Mouse (Mus musculus) heart, embryonic 15.5 days (tissue): Measurements from ENCODE around the gene Rbm33. TPM values are rescaled to one million over a fixed set of nuclear protein-coding genes. Genes with fewer than 3 reads are reported as not detected.

ENCODE experiments used
- ATAC-seq: fragments of 200-750 bp; cut with Nextera tagmentation; replicated peaks from 2 replicates; pipeline ENCODE4 v1.8.0; 2017; ENCODE audit warnings: low read depth, moderate TSS enrichment; ENCODE audit not compliant: insufficient number of reproducible peaks, insufficient read depth, low FRiP score
- H3K27ac ChIP-seq: fragments of 300-500 bp; sonication (generic); 2 replicates; pipeline ENCODE4 v1.5.1; 2015; ENCODE audit warnings: mild to moderate bottlenecking, inconsistent platforms
- H3K27me3 ChIP-seq: fragments of 300-500 bp; sonication (generic); 2 replicates; pipeline ENCODE4 v1.6.1; 2015; ENCODE audit warnings: inconsistent platforms
- H3K36me3 ChIP-seq: fragments of 300-500 bp; sonication (generic); 2 replicates; pipeline ENCODE4 v1.6.1; 2015; ENCODE audit warnings: mild to moderate bottlenecking, inconsistent platforms
- H3K4me1 ChIP-seq: fragments of 300-500 bp; sonication (generic); replicated peaks from 2 replicates; pipeline ENCODE4 v1.6.1; 2015; ENCODE audit warnings: inconsistent platforms
- H3K4me2 ChIP-seq: fragments of 300-500 bp; sonication (generic); 2 replicates; pipeline ENCODE4 v1.6.1; 2015; ENCODE audit warnings: inconsistent platforms, mild to moderate bottlenecking, moderate library complexity
- H3K4me3 ChIP-seq: fragments of 300-500 bp; sonication (generic); 2 replicates; pipeline ENCODE4 v1.5.1; 2015; ENCODE audit warnings: mild to moderate bottlenecking, inconsistent platforms
- H3K9ac ChIP-seq: fragments of 300-500 bp; sonication (generic); 2 replicates; pipeline ENCODE4 v1.6.1; 2015; ENCODE audit warnings: mild to moderate bottlenecking, inconsistent platforms
- H3K9me3 ChIP-seq: fragments of 300-500 bp; sonication (generic); replicated peaks from 2 replicates; pipeline ENCODE4 v1.6.1; 2016; ENCODE audit warnings: inconsistent platforms
- WGBS: fragments of 180-500 bp; shearing (Covaris S2); methylation state at CpG from one replicate; pipeline ENCODE4 v1.1.7; 2015; ENCODE audit warnings: mixed read lengths; 5-methylcytosine and 5-hydroxymethylcytosine counted together
- polyA plus RNA-seq: library from polyadenylated mRNA; unstranded; fragments of >200 nt; fragmentation: Nextera tagmentation; extraction: Ambion mirVana; gene quantifications from 2 replicates; pipeline ENCODE4 v1.2.1, GENCODE M21; 2015

Rbm33 gene
- polyA plus RNA-seq, 1 experiment from 2014 or later: 9.3 TPM

GRCm38 (mm10) chr5:28329024-28329806 lies 12.3 kb downstream of the Rbm33 start:
- Histone ChIP-seq H3K4me2 (no peak overlapping the region), H3K36me3 (peaks cover 16% of the 10 kb centered on the region; the same call in 1 of the 2 replicates), H3K9ac (no peak overlapping the region), H3K4me1 (peaks cover 12% of the 10 kb centered on the region), H3K4me3 (no peak overlapping the region), H3K27ac (no peak overlapping the region), H3K9me3 (no peaks in the 10 kb centered on the region), H3K27me3 (no peaks in the 10 kb centered on the region)
- ATAC-seq: no peak
- WGBS: 78% methylated on average over 7 of the region's 7 CpGs

DNA sequence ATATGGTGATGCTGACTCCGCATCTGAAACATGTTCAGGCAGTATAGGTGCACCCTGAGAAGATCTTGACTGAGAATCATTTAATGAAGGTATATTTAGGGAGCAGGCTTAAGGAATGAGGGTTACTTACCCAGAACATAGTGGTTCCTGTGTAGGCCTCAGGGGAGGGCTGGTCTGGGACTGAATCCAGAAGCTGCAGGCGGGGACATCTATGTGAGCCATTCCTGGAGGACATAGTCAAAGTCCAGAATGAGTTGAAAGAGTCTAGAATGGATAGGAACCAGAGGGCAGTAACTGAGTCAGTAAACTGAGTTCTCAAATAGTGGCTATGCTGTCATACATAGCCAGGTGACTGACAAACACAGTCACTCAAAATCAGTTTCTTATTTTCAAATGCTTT lies 16.8 kb downstream of the Rbm33 start:
- no peak for ATAC-seq
- Histone ChIP-seq H3K27ac (no peak overlapping the region), H3K9me3 (no peaks in the 10 kb centered on the region), H3K36me3 (peaks cover 50% of the 10 kb centered on the region), H3K4me2 (no peak overlapping the region), H3K27me3 (no peaks in the 10 kb centered on the region), H3K4me1 (peaks cover 8% of the 10 kb centered on the region; the same call in 1 of the 2 replicates), H3K9ac (no peak overlapping the region), H3K4me3 (no peak overlapping the region)
- WGBS: 84% methylated on average over 2 of the region's 2 CpGs

- no peak overlapping the region for H3K27ac ChIP-seq
- no peak overlapping the region for H3K4me3 ChIP-seq
- H3K4me2 ChIP-seq: no peak overlapping the region
- no peak for ATAC-seq
- H3K27me3 ChIP-seq: no peaks in the 10 kb centered on the region
- no peaks in the 10 kb centered on the region for H3K4me1 ChIP-seq
- H3K9me3 ChIP-seq: no peaks in the 10 kb centered on the region
- peaks cover 42% of the 10 kb centered on the region for H3K36me3 ChIP-seq
- H3K9ac ChIP-seq: no peak overlapping the region
Observed at GRCm38 (mm10) chr5:28351857-28352513, 35.1 kb downstream of the Rbm33 start.

DNA sequence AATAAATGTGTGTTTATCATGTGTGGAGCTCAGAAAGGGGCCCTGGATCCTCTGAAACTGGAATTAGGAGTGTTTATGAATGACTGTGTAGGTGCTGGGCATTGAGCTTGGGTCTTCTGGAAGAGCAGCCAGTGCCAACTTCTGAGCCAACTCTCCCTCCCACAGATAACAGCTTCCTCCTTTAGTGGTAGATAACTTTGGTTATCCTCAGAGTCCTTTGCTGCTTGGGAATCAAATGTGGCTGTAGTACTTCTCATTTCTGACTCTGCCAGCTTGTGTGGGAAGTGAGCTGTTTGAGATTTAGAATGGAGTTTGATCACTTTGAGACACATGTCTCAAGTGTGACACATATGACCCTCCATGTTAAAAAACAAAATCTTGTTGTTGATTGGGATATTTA lies 38.7 kb downstream of the Rbm33 start:
- Histone ChIP-seq H3K4me1 (no peaks in the 10 kb centered on the region), H3K36me3 (peaks cover 50% of the 10 kb centered on the region), H3K27ac (no peak overlapping the region), H3K4me2 (no peak overlapping the region), H3K9ac (no peak overlapping the region), H3K4me3 (no peak overlapping the region), H3K9me3 (no peaks in the 10 kb centered on the region), H3K27me3 (no peaks in the 10 kb centered on the region)
- ATAC-seq: no peak

GRCm38 (mm10) chr5:28360745-28361144 lies 43.8 kb downstream of the Rbm33 start:
- H3K4me1 ChIP-seq: no peaks in the 10 kb centered on the region
- no peaks in the 10 kb centered on the region for H3K9me3 ChIP-seq
- H3K9ac ChIP-seq: no peak overlapping the region
- 93% methylated on average over 2 of the region's 2 CpGs for WGBS
- ATAC-seq: no peak
- H3K27ac ChIP-seq: no peak overlapping the region
- peaks cover 68% of the 10 kb centered on the region for H3K36me3 ChIP-seq
- H3K4me2 ChIP-seq: no peak overlapping the region
- H3K27me3 ChIP-seq: no peaks in the 10 kb centered on the region
- H3K4me3 ChIP-seq: no peak overlapping the region

DNA sequence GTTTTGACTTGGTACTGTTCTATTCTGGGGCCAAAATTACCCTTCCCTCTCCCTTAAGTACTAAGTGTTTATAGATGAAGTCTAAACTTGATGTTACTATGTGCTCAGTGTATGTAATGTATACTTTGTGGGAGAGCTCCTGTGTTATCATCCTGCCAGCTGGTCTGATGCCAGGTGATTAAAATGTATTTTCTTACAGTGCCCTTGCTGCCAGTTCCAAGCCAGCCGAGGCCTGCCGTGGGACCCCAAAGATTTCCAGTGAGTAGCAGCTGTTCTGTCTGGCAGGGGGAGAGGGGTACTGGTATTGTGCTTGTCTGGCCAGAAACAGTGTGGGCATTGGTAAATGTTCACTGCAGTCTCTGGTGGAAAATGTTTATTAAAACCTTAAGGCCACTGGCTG lies 51.1 kb downstream of the Rbm33 start:
- no peak for ATAC-seq
- Histone ChIP-seq H3K27ac (no peak overlapping the region), H3K9me3 (no peaks in the 10 kb centered on the region), H3K4me1 (no peaks in the 10 kb centered on the region; the same call in 1 of the 2 replicates), H3K4me2 (no peak overlapping the region), H3K27me3 (no peaks in the 10 kb centered on the region), H3K9ac (no peak overlapping the region), H3K36me3 (peaks cover 43% of the 10 kb centered on the region), H3K4me3 (no peak overlapping the region)
- WGBS: 69% methylated on average over 2 of the region's 2 CpGs

DNA sequence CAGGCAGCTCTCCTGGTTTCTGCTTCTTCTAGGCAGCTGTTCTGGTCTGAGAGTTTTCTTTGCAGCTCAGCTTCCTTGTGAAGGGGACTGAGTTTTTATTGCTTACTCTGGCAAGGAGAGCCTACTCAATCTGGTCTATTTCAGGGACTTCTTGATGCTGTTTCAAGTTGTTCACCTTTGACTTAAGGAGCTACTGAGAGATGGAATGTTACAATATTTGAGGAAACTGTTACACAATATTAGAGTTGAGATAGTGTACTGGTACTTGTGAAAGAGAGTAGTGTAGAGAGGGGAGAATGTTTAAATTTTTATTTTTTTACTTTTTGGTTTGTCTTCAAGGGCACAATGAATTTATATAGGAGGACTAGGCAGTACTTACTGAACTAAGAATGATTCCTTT lies 53.9 kb downstream of the Rbm33 start:
- Histone ChIP-seq H3K4me3 (no peak overlapping the region), H3K4me1 (no peaks in the 10 kb centered on the region; the same call in 1 of the 2 replicates), H3K27ac (no peak overlapping the region), H3K9ac (no peak overlapping the region), H3K9me3 (no peaks in the 10 kb centered on the region), H3K27me3 (no peaks in the 10 kb centered on the region), H3K36me3 (peaks cover 22% of the 10 kb centered on the region), H3K4me2 (no peak overlapping the region)
- no peak for ATAC-seq

DNA sequence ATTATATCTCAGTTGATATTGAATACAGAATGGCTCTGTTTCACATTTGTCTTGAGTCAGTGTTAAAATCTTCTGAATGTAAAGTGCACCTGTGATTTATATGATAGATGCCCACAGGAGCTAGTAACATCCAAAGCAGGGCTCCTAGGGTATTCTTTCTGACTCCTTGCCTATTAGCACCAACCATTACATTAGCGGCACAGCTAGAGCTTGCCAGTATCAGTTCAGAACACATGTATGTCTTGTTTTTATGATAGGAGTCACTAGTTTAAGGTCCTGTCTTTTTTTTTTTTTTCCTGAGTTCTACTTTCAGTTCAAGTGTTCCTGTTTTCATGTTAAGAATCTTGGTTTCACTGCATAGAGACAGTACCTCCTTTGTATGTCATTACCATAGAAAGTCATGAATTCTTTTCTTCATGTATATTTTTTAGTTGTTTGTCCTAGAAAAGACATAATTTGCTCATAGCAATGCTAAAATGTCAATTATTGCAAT lies 55.3 kb downstream of the Rbm33 start:
- Histone ChIP-seq H3K27me3 (no peaks in the 10 kb centered on the region), H3K4me3 (no peak overlapping the region), H3K36me3 (peaks cover 20% of the 10 kb centered on the region), H3K27ac (no peak overlapping the region), H3K9me3 (no peaks in the 10 kb centered on the region), H3K4me1 (no peaks in the 10 kb centered on the region; the same call in 1 of the 2 replicates), H3K4me2 (no peak overlapping the region), H3K9ac (no peak overlapping the region)
- WGBS: 90% methylated on average over 1 of the region's 1 CpGs
- no peak for ATAC-seq

- Histone ChIP-seq H3K4me3 (no peak overlapping the region), H3K9me3 (no peaks in the 10 kb centered on the region), H3K36me3 (peaks cover 13% of the 10 kb centered on the region; the same call in 1 of the 2 replicates), H3K27ac (no peak overlapping the region), H3K9ac (no peak overlapping the region), H3K4me1 (no peaks in the 10 kb centered on the region), H3K27me3 (no peaks in the 10 kb centered on the region), H3K4me2 (no peak overlapping the region)
- WGBS: 80% methylated on average over 2 of the region's 2 CpGs
- no peak for ATAC-seq
Observed at GRCm38 (mm10) chr5:28373498-28374427, 56.8 kb downstream of the Rbm33 start.

DNA sequence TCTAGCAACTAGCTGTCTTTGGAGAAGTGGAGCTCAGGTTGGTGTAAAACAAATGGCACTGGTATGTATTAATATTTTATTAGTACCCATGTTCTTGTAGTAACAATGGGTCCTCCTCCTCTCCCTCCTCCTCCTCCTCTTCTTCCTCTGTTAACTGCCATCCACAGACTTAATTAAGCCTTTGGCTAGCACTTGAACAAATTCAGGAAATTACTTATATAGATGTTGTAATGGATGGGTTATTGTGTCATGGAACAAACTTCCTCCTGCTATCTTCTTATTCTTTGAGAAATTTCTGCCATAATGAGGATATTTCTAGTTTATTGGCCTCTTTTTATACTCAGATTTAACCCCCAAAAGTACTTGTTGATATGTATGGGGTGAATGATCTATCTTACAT lies 60.4 kb downstream of the Rbm33 start:
- Histone ChIP-seq H3K9me3 (no peaks in the 10 kb centered on the region), H3K4me3 (no peak overlapping the region), H3K36me3 (peaks cover 18% of the 10 kb centered on the region), H3K27ac (no peak overlapping the region), H3K9ac (no peak overlapping the region), H3K4me2 (no peak overlapping the region), H3K27me3 (no peaks in the 10 kb centered on the region), H3K4me1 (0 out of 2 replicates have a peak, but pooled peaks cover 2% of the 10 kb centered on the region)
- ATAC-seq: no peak

GRCm38 (mm10) chr5:28382289-28382688 lies 65.4 kb downstream of the Rbm33 start:
- ATAC-seq: no peak
- Histone ChIP-seq H3K4me3 (no peak overlapping the region), H3K9me3 (no peaks in the 10 kb centered on the region), H3K36me3 (peaks cover 23% of the 10 kb centered on the region), H3K4me2 (no peak overlapping the region), H3K27ac (no peak overlapping the region), H3K9ac (no peak overlapping the region), H3K27me3 (no peaks in the 10 kb centered on the region), H3K4me1 (0 out of 2 replicates have a peak, but pooled peaks cover 2% of the 10 kb centered on the region)
- WGBS: 90% methylated on average over 1 of the region's 1 CpGs
